Mouse (Mus musculus): ENCODE measurements around the gene Actl11.

Gene Actl11

DNA sequence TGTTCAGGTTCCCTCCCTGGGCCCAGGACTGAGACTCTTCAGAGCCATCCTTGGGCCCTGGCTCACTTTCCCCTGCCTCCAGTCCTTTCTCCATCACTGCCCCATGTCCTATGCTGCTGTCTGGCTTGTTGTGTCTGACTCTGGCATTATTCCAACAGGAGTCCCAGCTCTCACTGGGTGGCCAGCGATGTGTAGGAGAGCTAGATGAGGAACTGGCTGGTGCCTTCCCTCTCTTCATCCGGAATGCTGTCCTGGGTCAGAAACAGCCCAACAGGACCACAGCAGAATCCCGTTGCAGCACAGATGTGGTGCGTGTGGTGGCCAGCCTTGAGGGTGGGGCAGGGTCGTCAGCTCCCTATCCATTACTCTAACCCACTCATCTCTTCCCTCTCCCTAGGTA is 42.0 kb downstream of the Actl11 start:
- H3K36me3 ChIP-seq (ENCODE audit: insufficient read depth, low read length) = peaks cover 83% of the 10 kb centered on the region
- peaks cover 31% of the 10 kb centered on the region for H3K4me1 ChIP-seq (replicated peaks; ENCODE audit: low read depth, low read length)
- no peak overlapping the region for H3K4me3 ChIP-seq (replicated peaks; ENCODE audit: low read length)
- no peaks in the 10 kb centered on the region for H3K27me3 ChIP-seq (ENCODE audit: insufficient read depth, low read length)
- no peaks in the 10 kb centered on the region for H3K9me3 ChIP-seq (ENCODE audit: low read length)
- no peak for TF ChIP-seq CTCF (conservative IDR thresholded peaks at IDR 0.05; ENCODE audit: low read length)
- TF ChIP-seq POU5F1 (IDR thresholded peaks at IDR 0.05; ENCODE audit: borderline replicate concordance, low read length) = no peak

DNA sequence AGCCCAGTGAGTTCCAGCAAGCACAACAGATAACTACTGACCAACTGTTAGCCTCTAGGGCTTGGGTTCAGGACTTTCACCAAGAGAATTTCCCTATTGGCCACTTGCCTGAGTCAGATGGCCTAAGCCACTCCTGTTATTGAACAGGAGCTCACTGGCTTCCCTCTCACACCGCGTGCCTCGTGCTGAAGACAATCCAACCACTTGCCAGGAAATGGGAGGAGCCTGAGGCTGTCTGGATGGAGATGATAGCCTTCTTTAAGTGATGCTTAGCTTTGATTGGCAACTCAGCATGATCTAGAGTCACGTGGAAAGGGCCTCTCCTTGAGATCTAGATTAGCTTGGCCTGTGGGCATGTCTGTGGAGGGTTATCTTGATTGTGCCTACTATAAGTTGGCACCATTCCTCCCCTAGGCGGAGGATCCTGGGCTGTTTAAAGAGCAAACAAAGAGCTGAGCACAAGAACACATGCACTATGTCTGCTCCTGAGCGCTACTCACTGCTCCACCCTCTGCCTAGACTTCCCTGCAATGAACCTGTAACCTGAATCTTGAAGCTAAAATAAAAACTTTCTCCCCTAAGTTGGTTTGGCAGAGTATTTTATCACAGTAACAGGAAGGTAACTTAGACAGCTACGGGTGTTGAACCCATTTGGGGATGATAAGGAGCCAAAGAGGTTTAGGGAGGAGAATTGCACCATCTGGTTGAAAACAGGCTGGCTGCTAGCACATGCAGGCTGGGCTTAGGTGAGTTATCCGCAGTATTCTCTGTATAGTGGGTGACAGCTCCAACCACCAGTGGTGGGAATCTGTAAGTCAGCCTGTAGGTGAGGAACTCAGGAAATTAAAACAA is 43.6 kb downstream of the Actl11 start:
- Histone ChIP-seq H3K4me1 (replicated peaks; ENCODE audit: low read depth, low read length) (peaks cover 31% of the 10 kb centered on the region), H3K4me3 (replicated peaks; ENCODE audit: low read length) (no peak overlapping the region), H3K9me3 (ENCODE audit: low read length) (no peaks in the 10 kb centered on the region), H3K36me3 (ENCODE audit: insufficient read depth, low read length) (peaks cover 67% of the 10 kb centered on the region), H3K27me3 (ENCODE audit: insufficient read depth, low read length) (peaks cover 6% of the 10 kb centered on the region; the same call in 1 of the 2 replicates)
- TF ChIP-seq NANOG (IDR thresholded peaks at IDR 0.05; ENCODE audit: borderline replicate concordance, low read length) = peak; percentile 46; the same call in 1 of the 2 replicates
- TF ChIP-seq POU5F1 (IDR thresholded peaks at IDR 0.05; ENCODE audit: borderline replicate concordance, low read length) = no peak

DNA sequence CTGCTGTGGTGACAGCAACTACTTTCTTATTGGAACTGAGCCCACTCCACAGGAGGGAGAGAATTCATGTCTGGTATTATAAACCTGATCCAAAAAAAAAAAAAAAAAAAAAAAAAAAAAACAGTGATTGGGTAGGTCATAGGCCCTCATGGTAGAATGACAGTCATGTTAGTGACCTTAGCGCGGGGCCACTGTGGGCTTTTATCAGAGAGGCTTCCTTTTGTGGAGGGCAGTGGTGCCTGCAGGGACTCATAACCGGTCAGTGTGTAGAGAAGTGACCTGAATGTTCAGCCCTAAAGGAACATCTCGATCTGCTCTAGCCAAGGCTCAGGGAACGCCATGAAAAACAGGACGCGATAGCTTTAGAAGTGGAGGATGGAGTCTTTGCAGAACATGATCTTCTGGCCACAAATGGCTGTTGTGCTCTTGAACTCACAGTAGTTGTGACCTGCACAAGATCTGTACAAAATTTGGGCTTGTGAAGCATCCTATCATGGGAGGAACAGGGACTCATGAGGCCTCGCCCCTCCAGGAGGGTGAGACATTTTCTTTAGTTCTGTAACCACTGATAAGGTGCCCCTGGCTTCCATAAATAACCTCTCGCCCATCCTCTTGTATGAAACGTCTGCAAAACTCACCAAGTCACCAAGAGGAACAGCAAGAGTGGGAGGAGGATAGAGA is 46.4 kb downstream of the Actl11 start:
- no peaks in the 10 kb centered on the region for H3K9me3 ChIP-seq (ENCODE audit: low read length)
- H3K27me3 ChIP-seq (ENCODE audit: insufficient read depth, low read length) = peaks cover 22% of the 10 kb centered on the region
- no peak overlapping the region for H3K4me3 ChIP-seq (replicated peaks; ENCODE audit: low read length)
- TF ChIP-seq POU5F1 (IDR thresholded peaks at IDR 0.05; ENCODE audit: borderline replicate concordance, low read length) = no peak
- no peak for TF ChIP-seq NANOG (IDR thresholded peaks at IDR 0.05; ENCODE audit: borderline replicate concordance, low read length)
- TF ChIP-seq CTCF (conservative IDR thresholded peaks at IDR 0.05; ENCODE audit: low read length) = no peak
- H3K36me3 ChIP-seq (ENCODE audit: insufficient read depth, low read length) = peaks cover 40% of the 10 kb centered on the region
- H3K4me1 ChIP-seq (replicated peaks; ENCODE audit: low read depth, low read length) = peaks cover 29% of the 10 kb centered on the region

DNA sequence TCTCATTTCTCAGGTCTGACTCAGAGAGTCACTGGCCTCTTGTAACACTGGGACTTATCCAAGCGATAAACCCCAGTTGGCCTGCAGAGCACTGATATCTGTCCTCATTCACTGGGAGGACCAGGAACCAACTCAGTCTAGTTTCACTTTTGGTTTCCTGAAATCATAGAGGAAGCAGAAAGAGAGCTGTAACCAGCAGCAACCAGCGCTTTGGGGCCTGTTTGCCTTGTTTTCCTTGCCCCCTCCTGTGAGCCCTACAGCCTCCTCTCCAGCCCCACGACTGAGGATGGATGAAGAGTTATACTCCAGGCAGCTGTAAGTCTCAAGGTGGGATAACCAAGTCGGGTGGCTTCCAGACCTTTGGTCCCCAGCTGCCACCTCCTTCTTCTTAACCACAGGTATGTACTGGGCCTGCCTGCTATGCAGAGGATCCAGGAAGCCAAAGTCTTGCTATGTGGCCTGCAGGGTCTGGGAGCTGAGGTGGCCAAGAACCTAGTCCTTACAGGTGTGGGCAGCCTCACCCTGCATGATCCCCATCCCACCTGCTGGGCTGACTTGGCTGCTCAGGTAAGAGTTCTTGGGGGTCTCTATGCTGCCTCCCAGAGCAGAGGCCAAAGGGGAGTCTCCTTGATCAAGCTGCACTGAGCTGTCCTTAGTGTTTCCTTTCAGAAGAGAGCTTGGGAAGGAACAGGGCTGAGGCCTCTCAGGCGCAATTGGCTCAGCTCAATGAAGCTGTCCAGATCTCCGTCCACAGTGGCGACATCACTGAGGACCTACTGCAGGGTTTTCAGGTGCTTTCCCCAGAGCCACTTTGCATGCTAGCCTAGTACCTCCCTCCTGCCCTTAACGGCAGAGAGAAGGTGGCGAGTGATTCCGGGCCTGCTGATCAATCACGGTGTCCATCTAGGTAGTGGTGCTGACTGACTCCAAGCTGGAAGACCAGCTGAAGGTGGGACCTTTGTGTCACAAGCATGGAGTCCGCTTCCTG is 47.4 kb downstream of the Actl11 start, which contains the start of gene Uba7:
Gene Uba7 (plus strand): TSS at position 107 of the 988 bp plus-strand sequence.
- Histone ChIP-seq H3K27me3 (ENCODE audit: insufficient read depth, low read length) (peaks cover 29% of the 10 kb centered on the region), H3K36me3 (ENCODE audit: insufficient read depth, low read length) (peaks cover 29% of the 10 kb centered on the region), H3K9me3 (ENCODE audit: low read length) (no peaks in the 10 kb centered on the region), H3K4me1 (replicated peaks; ENCODE audit: low read depth, low read length) (peaks cover 18% of the 10 kb centered on the region), H3K4me3 (replicated peaks; ENCODE audit: low read length) (no peak within 1 kb of the TSS)
- no peak for TF ChIP-seq POU5F1 (IDR thresholded peaks at IDR 0.05; ENCODE audit: borderline replicate concordance, low read length)
- no peak for TF ChIP-seq CTCF (conservative IDR thresholded peaks at IDR 0.05; ENCODE audit: low read length)
- no peak for TF ChIP-seq NANOG (IDR thresholded peaks at IDR 0.05; ENCODE audit: borderline replicate concordance, low read length)

DNA sequence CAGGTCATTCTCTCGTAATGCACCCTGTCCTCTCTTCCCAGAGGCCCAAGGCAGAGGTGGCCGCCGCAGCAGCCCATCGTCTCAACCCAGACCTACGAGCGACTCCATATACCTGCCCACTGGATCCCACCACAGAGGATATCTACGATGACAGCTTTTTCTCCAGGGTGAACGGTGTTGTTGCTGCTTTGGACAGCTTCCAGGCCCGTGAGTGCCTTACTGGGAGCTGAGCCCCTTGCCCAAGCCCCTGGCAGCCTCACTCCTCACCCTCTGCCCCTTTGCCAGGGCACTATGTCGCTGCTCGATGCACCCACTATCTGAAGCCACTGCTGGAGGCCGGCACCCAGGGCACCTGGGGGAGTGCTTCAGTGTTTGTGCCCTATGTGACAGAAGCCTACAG is 50.5 kb downstream of the Actl11 start:
- TF ChIP-seq POU5F1 (IDR thresholded peaks at IDR 0.05; ENCODE audit: borderline replicate concordance, low read length) = no peak
- TF ChIP-seq CTCF (conservative IDR thresholded peaks at IDR 0.05; ENCODE audit: low read length) = no peak
- no peak for TF ChIP-seq NANOG (IDR thresholded peaks at IDR 0.05; ENCODE audit: borderline replicate concordance, low read length)
- Histone ChIP-seq H3K36me3 (ENCODE audit: insufficient read depth, low read length) (no peaks in the 10 kb centered on the region), H3K9me3 (ENCODE audit: low read length) (no peaks in the 10 kb centered on the region), H3K4me3 (replicated peaks; ENCODE audit: low read length) (no peak overlapping the region), H3K4me1 (replicated peaks; ENCODE audit: low read depth, low read length) (peaks cover 23% of the 10 kb centered on the region), H3K27me3 (ENCODE audit: insufficient read depth, low read length) (peaks cover 60% of the 10 kb centered on the region)

Measured in E14TG2a.4 (cell line).